Mouse (Mus musculus) mouse embryonic stem cell (cell line): ENCODE data around the gene Plekhd1.

Source experiments
- in situ Hi-C, 2 experiments: fragments of 300-500 bp; cut with MboI; formaldehyde crosslinking; loops; 1 replicate in 1 of 2; 3 replicates in 1 of 2; pipeline ENCODE4 v1.14.3; 2019 to 2020; ENCODE audit warnings: low sequenced_read_pairs in 2 of 2, low pct_unique_long_range_greater_than_20kb in 1 of 2, mixed read lengths in 1 of 2; ENCODE audit not compliant: unreplicated experiment in 1 of 2

The Plekhd1 gene

GRCm38 (mm10) chr12:80693700-80694099 lies 1.3 kb downstream of the Plekhd1 start:
- in situ Hi-C loops = no loop called here

- in situ Hi-C loops = no loop called here
Measured at GRCm38 (mm10) chr12:80695004-80695403, 2.6 kb downstream of the Plekhd1 start.

- in situ Hi-C loops = no loop called here
Measured at GRCm38 (mm10) chr12:80698526-80699143, 6.2 kb downstream of the Plekhd1 start.

DNA sequence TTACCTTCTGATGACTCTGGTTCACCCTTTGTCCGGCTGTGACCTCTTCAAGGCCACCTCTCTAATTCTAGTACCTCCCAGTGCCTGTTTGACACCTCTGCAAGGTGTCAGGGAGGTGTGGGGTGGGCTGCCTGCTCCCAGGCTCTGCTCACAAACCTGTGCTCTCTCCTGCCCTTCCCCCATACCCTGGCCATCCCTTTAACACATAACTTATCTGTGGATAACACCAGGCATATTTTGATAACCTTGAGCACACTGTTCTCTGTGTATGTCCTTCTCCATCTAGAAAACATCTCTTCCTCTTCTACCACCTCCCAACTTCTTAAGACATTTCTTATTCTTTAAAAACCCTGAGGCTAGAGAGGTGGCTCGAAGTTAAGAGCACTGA lies 6.7 kb downstream of the Plekhd1 start:
- in situ Hi-C loops = no loop called here

DNA sequence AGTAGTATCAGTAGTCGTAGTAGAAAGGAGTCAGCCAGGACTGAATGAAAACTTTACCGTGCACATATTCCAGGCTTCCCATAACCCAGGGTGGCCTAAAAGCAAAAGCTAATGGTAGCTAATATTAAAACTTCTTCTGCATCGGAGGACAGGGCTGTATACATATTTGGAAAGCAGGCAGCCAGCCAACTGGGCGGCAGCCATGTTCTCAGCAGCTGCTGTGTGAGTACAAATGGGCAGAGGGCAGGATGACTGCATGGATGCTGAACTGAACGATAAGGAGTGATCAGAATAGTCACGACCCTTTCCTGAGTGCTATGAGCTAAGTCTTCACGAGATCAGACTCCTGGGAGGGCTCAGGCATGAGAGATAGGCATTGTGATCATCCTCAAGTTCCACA lies 8.9 kb downstream of the Plekhd1 start:
- in situ Hi-C loops = no loop called here

- in situ Hi-C loops = no loop called here
Measured at GRCm38 (mm10) chr12:80706208-80706914, 14.0 kb downstream of the Plekhd1 start.

GRCm38 (mm10) chr12:80706915-80707604 lies 14.7 kb downstream of the Plekhd1 start:
- in situ Hi-C loops = no loop called here

DNA sequence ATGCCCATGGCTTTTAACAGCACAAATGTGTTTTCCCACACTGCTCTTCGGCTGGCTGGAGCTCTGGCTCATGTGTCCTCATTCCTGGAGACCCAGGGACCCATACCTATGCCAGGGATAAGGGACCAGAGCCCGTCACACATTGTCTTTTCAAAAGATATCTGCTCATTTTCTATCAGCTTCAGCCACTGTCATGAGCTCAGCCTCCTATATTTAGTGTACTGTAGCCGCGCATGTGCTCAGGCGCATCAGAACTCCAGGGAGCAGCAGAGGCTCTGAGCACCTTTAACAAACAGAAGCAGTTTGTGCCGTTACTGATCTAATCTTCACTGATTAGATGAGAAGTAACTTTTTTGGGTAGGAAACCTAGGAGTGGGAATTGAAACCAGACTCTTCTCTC lies 23.5 kb downstream of the Plekhd1 start:
- in situ Hi-C loops = no loop called here

DNA sequence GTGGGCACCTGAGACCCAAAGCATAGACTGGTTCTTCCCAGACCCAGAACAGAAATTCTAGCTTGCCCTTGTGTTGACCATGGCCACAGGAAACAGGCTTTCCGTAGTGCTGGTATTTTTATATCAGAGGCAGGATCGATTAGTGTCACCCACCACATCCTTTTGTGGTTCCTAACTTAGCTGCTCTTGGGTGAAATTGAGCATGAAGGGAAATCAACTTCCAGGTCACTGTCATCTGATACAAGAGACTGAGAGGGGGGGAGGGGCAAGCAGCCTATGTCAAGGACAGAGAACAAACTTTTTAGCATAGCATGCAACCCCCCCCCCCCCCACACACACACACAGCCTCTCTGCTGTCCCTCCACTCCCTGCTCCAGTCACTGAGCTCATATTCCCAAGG lies 26.8 kb downstream of the Plekhd1 start:
- in situ Hi-C loops = no loop called here

DNA sequence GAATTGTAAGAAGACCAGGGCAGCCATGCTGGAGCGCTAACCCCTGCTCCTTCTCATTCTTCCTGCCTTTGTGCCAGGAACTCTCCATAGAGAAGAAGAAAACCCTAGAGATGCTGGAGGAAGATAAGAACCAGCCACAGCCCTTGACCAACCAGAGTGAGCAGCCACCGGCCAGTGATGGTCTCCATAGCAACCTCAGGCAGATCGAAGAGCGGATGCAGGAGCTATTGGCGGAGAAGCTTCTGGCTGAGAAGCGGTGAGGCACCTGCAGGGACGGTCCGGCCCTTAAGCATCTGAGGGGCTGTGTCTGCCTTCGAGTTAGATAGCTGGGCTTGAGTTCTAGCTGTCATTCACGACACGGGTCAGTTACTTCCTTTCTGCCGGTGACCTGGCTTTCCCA lies 28.1 kb downstream of the Plekhd1 start:
- in situ Hi-C loops = no loop called here

DNA sequence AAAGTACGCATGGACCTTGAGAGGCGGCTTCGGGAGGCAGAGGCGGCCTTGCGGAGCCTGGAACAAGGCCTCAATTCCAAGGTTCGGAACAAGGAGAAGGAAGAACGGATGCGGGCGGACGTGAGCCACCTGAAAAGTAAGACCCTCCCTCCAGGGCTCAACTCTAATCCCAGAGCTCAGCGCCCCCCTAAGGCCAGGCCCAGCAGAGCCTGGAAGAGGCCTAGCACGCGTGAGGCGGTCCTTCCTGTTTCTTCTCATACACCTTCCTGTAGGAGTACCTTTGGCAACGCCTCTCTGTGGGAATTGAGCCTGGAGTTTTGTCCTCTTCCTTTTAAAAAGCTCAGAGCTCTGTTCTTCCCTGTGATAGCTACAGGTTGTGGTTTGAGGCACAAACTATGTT lies 29.1 kb downstream of the Plekhd1 start:
- in situ Hi-C loops = no loop called here

DNA sequence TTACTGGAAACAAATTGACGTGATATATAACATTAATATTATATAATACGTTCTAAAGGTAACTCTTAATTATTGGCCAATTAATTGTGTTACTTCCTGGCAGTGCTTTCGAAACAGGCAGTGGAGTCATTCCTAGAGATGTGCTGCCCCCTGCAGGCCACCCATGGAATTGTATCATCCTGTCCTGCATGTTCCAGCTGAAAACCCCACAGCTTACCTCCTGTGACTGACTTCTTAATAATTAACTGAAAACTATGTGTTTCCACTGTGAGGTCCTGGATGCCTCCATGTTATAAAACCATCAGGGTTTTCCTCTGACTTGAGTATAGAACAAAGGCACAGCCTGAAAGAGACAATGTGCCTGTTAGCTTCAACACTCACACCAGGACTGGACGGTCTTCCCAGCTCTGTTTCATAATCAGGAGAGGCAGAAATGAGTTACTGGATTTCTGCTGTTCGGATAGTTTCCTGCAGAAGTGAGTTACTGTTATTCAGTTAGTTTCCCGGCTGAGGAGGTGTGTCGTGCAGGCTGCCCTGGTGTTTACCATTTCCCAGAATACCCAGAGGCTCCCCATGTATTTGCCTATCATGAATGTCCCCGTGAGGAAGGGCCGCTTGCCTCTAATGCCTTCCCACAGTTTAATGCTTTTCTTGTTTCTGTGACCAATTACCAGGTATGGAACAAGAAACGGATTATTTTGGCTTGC lies 32.6 kb downstream of the Plekhd1 start:
- in situ Hi-C loops = no loop called here

DNA sequence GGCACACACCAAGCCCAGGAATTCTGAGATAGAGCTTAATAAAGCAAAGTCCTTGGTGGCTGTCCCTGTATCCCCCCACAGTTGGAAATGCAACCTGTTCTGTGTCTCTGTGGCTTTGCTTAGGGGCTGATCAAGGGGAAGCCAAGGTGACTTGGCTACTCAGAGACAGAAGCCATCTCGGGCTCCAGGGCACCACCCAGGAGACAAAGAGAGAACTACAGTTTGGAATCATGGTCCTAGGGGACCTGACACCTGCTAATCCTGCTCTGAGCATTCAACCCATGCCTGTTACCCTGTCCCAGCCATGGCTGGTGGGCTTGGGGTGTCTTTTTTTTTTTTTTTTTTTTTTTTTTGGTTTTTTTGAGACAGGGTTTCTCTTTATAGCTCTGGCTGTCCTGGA lies 35.8 kb downstream of the Plekhd1 start:
- in situ Hi-C loops = no loop called here

DNA sequence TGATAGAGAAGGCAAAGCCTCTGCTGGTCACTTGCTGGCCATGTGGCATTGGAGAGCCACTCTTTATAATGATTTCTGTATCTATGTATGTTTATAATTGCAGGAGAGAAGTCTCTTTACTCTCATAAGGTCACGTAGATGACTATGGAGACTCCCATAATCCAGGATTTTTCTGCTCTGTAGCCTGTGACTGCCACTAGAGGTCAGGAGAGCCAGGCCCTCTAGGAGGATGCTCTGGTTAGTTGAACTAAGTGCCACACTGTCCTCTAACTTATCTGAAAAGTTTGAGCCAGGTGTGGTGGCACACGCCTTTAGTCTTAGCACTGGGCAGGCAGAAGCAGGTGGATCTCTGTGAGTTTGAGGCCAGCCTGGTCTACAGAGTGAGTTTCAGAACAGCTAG lies 36.4 kb downstream of the Plekhd1 start:
- in situ Hi-C loops = no loop called here

- in situ Hi-C loops = no loop called here
Measured at GRCm38 (mm10) chr12:80729758-80730530, 37.6 kb downstream of the Plekhd1 start.

DNA sequence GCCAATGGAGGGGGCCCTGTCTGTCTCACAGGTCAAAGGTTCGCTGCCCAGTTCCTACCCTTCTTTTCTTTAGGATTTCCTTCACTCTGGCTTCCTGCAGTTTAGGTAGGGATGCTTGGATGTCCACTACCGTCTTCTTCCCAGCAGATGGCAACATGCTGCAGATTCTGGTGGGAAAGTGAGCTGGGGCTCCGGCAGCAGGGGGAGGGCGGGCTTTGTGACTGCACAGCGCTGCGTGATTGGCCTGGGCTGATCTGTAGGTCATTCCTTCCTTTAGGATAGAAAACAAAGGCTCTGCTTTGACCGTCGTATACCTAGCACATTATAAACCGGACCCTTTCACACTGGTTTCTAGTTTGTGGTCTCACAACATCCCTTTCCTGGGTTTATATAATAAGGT lies 38.2 kb downstream of the Plekhd1 start:
- in situ Hi-C loops = no loop called here

GRCm38 (mm10) chr12:80734526-80735470 lies 42.4 kb downstream of the Plekhd1 start:
- in situ Hi-C loops = no loop called here
